Mouse (Mus musculus): Measurements from ENCODE around the gene Uqcc3.
A peak's percentile ranks its signal among the peaks of the same experiment; 100 is the strongest.

GRCm38 (mm10) chr19:8892829-8893766, 12.4 kb upstream of the Uqcc3 start, which contains the start of gene Ints5:
- TF ChIP-seq CTCF (conservative IDR thresholded peaks at IDR 0.05; ENCODE audit: insufficient read depth, insufficient read length, low read depth, low read length) (no peak), POLR2A (IDR thresholded peaks at IDR 0.05; ENCODE audit: low read depth, low read length) (peak; percentile 75)

All from kidney, adult 2 months (tissue).